Mouse (Mus musculus) macrophage (primary cell): Measurements from ENCODE around the gene Acadvl. TPM values are rescaled to one million over a fixed set of nuclear protein-coding genes. Genes with fewer than 3 reads are reported as not detected.

ENCODE experiments used
- H3K27ac ChIP-seq: fragments of 350-480 bp; formaldehyde crosslinking; 2 replicates; pipeline ENCODE4 v1.9.0; 2021
- H3K36me3 ChIP-seq: fragments of 350-480 bp; formaldehyde crosslinking; 2 replicates; pipeline ENCODE4 v1.9.0; 2021; ENCODE audit errors: inconsistent target
- H3K4me3 ChIP-seq: fragments of 350-480 bp; formaldehyde crosslinking; 2 replicates; pipeline ENCODE4 v1.9.0; 2021; ENCODE audit errors: inconsistent target
- H3K79me2 ChIP-seq: fragments of 350-480 bp; formaldehyde crosslinking; 2 replicates; pipeline ENCODE4 v1.9.0; 2021; ENCODE audit errors: inconsistent target
- WGBS: methylation state at CpG from one replicate; pipeline ENCODE4 v1.1.7; 2026; ENCODE audit warnings: inconsistent platforms; ENCODE audit not compliant: missing documents; 5-methylcytosine and 5-hydroxymethylcytosine counted together
- polyA plus RNA-seq: library from polyadenylated mRNA; stranded (reverse); fragments of 250-400 nt; gene quantifications from 3 replicates; pipeline ENCODE4 v1.2.4, GENCODE M21; 2018; ENCODE audit warnings: inconsistent platforms

Acadvl gene
- polyA plus RNA-seq, 1 experiment from 2014 or later = 31.8 TPM

DNA sequence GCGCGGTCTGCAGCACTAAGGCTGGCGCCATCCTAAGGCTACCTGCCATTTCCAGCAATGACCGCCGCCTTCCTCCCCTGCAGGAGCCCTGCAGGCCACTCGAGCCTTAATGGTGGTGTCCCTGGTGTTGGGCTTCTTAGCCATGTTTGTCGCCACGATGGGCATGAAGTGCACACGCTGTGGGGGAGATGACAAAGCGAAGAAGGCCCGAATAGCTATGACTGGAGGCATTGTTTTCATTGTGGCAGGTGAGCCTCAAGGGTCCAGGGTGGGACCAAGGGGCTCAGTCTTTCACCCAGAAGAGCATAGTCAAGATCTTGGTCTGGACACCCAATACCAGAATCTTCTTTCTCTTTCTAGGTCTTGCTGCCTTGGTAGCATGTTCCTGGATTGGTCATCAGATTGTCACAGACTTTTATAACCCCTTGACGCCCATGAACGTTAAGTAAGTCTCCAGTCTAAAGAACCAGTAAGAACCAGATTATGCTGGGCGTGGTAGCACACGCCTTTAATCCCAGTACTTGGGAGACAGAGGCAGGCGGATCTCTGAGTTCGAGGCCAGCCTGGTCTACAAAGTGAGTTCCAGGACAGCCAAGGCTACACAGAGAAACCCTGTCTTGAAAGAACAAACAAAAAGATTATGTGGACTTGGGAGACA lies 48.2 kb downstream of the Acadvl start:
- Histone ChIP-seq H3K36me3 (peaks cover 23% of the 10 kb centered on the region; the same call in 1 of the 2 replicates), H3K27ac (no peak overlapping the region), H3K79me2 (no peaks in the 10 kb centered on the region), H3K4me3 (no peak overlapping the region)
- WGBS = 43% methylated on average over 14 of the region's 17 CpGs

DNA sequence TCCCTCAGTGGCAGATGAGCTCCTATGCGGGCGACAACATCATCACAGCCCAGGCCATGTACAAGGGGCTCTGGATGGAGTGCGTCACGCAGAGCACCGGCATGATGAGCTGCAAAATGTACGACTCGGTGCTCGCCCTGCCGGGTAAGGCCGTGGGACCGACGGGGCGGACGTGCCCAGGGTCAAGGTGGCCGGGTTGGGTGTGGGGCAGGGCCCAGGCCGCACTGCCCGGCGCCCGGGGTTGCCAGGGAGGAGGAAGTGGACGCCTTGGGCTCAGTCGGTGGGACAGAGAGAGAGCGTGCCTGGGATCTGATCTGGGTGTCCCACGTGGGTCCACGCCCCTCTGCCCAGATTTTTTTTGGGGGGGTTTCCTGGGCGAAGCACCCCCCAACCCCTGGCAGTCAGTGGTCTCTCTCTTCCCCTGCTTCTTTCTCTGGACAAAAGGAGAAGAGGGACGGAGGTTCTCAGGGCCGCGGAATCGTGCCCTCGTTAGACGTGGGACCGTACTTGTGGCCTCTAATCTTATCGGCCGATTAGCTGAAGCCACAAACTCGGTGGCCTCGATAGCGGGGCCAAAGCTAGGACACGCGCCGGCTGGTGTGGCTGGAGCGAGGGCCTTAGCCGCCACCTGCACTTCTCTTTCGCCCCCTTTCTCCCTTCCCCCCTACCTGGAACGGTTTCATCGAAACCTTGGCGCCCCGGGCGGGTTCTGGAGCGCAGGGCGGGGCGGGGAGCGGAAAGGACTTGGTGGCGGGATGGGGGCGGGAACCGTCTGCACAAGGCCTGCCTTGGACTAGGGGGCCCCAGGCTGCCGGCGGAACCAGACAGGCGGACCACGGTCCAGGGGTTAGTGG lies 49.0 kb downstream of the Acadvl start:
- WGBS = 6% methylated on average over 54 of the region's 59 CpGs
- H3K4me3 ChIP-seq = no peak overlapping the region

DNA sequence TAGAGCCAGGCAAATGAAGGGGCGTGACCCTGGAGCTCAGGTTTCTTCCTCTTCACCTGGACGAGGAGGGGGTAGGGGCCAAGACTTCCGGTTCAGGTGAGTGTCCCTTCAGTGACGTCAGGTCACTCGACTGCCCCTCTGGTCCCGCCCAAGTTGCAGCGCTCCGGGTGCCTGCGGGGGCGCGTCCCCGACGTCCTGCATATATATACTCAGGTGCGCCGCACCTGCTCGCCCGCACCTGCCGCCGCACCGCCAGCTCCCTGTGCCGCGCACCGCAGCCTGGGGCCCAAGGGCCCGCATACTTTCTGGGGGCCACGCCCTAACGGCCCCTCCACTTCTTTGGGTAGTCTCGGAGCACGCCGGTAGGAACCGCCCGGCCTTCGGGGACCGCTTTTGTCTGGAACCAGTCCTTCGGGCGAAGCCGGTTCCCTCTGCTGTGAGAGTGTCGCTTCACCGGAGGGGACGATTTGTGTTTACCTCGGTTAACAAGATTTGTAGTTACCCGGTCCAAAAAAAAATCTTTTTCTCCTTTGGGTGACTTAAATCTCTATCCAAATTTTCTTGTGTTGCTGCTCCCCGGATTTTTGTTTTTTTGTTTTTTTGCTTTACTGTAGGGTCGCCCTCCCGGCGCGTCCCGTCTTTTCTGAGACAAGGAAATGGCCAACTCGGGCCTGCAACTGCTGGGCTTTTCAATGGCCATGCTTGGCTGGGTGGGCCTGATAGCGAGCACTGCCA lies 49.8 kb downstream of the Acadvl start:
- Histone ChIP-seq H3K79me2 (no peaks in the 10 kb centered on the region), H3K27ac (no peak overlapping the region), H3K36me3 (peaks cover 19% of the 10 kb centered on the region; the same call in 1 of the 2 replicates), H3K4me3 (no peak overlapping the region)
- WGBS = 9% methylated on average over 48 of the region's 49 CpGs

More for the DNA sequence above, 49.0 kb downstream of the Acadvl start:
- H3K27ac ChIP-seq = no peak overlapping the region
- H3K36me3 ChIP-seq = peaks cover 21% of the 10 kb centered on the region; the same call in 1 of the 2 replicates
- no peaks in the 10 kb centered on the region for H3K79me2 ChIP-seq

DNA sequence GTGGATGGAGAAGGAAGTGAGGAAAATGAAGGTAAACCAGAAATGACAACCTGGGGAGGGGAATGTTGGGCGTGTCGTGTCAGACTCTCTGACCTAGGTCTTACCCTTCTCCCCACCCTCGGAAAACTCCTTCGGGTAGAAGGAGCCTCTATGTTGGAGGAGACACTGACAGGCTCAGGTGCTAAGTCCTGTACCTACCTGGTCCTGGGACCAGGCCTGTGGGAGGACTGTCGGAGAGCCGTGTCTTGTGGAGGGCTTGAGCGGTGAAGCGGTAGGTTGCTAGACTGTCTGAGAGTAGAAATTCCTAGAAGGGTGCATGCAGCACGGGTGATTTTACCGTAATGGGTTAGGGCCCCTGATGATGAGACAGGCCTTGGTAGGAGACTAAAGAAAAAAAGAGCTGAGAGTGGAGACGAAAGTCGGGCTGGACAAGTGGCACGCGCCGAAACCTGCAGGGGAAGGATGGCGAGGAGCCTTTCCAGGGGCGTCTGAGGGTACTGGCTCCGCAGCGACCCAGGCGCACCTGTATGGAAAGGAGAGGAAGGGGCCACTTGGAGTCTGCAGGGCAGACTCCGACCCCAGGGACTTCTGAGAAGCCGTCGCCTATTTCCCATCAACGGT lies 50.5 kb downstream of the Acadvl start, which contains the start of gene Cldn7:
Cldn7 (plus strand) TSS at position 130 of the 621 bp plus-strand sequence.
- Histone ChIP-seq H3K36me3 (peaks cover 15% of the 10 kb centered on the region; the same call in 1 of the 2 replicates), H3K4me3 (no peak within 1 kb of the TSS), H3K27ac (no peak within 1 kb of the TSS), H3K79me2 (no peaks in the 10 kb centered on the region)
- WGBS = 42% methylated on average over 24 of the region's 24 CpGs

DNA sequence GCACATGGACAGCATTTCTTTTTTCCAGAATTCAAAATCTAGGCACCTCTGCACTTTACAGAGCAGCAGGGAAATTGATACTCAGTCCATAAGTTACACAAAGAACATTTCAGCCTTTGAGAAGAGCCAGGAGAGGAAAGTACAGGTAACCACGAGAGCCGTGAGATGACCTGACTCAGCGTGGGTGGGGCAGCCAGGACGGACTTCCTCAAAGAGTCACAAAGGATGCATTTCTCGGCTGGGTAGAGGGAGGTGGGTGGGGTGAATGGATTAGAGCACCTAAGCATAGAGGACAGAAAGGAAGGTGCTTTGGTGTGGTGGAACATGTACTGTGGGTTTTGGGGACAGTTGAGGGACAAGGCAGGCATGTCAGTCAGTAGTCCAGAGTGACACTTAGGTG lies 53.4 kb downstream of the Acadvl start:
- Histone ChIP-seq H3K79me2 (no peaks in the 10 kb centered on the region), H3K36me3 (no peaks in the 10 kb centered on the region), H3K4me3 (no peak overlapping the region), H3K27ac (no peak overlapping the region)
- WGBS = 4% methylated on average over 5 of the region's 5 CpGs

DNA sequence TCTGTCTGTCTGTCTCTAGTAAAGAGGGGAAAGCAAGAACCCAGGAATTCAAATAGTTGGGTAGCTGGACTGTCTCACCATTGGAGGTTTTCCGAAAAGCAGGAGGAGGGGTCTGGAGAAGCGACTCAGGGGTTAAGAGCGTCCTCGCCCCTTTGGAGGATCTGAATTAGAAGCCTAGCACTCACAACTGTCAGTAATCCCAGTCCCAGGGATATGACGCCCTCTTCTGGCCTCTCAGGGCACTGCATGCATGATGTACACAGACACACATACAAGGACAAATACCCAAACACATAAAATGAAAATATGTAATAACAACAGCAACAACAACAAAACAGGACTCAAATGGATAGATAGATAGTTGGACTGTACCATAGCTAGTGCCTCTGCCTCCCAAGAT lies 54.6 kb downstream of the Acadvl start:
- no peaks in the 10 kb centered on the region for H3K36me3 ChIP-seq
- no peak overlapping the region for H3K27ac ChIP-seq
- H3K4me3 ChIP-seq = no peak overlapping the region
- no peaks in the 10 kb centered on the region for H3K79me2 ChIP-seq
- WGBS = 69% methylated on average over 5 of the region's 5 CpGs

Other genes starting within 250 kb of the Acadvl start
- gene Zbtb4, start 249.5 kb downstream of the Acadvl start, polyA plus RNA-seq = 11.6 to 17.8 TPM (median 12.0 TPM) in 3 replicates
- not detected in 3 replicates for gene Chrnb1, start 219.5 kb downstream of the Acadvl start, polyA plus RNA-seq
- 0.69 to 2.7 TPM (median 2.3 TPM) in 3 replicates for gene Fgf11, start 213.6 kb downstream of the Acadvl start, polyA plus RNA-seq
- gene Tmem102, start 209.8 kb downstream of the Acadvl start, polyA plus RNA-seq = not detected in 3 replicates
- gene Gm39566, start 200.1 kb downstream of the Acadvl start, polyA plus RNA-seq = not detected in 3 replicates
- not detected in 3 replicates for gene Spem2, start 196.9 kb downstream of the Acadvl start, polyA plus RNA-seq
- gene Spem1, start 193.2 kb downstream of the Acadvl start, polyA plus RNA-seq = not detected in 3 replicates
- gene Nlgn2, start 177.6 kb downstream of the Acadvl start, polyA plus RNA-seq = 0.80 to 2.1 TPM (median 1.0 TPM) in 3 replicates
- gene Tmem256, start 176.9 kb downstream of the Acadvl start, polyA plus RNA-seq = 71.2 to 302 TPM (median 269 TPM) in 3 replicates
- 23.8 to 38.1 TPM (median 36.6 TPM) in 3 replicates for gene Plscr3, start 169.0 kb downstream of the Acadvl start, polyA plus RNA-seq
- gene Tnk1, start 156.7 kb downstream of the Acadvl start, polyA plus RNA-seq = not detected in 3 replicates
- not detected in 3 replicates for gene Tmem95, start 137.4 kb downstream of the Acadvl start, polyA plus RNA-seq
- gene Kctd11, start 134.0 kb downstream of the Acadvl start, polyA plus RNA-seq = 4.3 to 5.6 TPM (median 5.5 TPM) in 3 replicates
- 0.54 to 0.68 TPM (median 0.62 TPM) in 3 replicates for gene Acap1, start 119.9 kb downstream of the Acadvl start, polyA plus RNA-seq
- gene 2810408A11Rik, start 114.4 kb downstream of the Acadvl start, polyA plus RNA-seq = not detected in 3 replicates
- gene Neurl4, start 114.3 kb downstream of the Acadvl start, polyA plus RNA-seq = 14.9 to 19.2 TPM (median 15.6 TPM) in 3 replicates
- gene Gps2, start 101.5 kb downstream of the Acadvl start, polyA plus RNA-seq = 48.3 to 74.1 TPM (median 49.3 TPM) in 3 replicates
- 339 to 874 TPM (median 348 TPM) in 3 replicates for gene Eif5a, start 93.5 kb downstream of the Acadvl start, polyA plus RNA-seq
- not detected in 3 replicates for gene Ybx2, start 79.6 kb downstream of the Acadvl start, polyA plus RNA-seq
- gene Slc2a4, start 67.2 kb downstream of the Acadvl start, polyA plus RNA-seq = 0.13 to 0.50 TPM in 2 of 3 replicates, not detected in the other
- not detected in 3 replicates for gene Cldn7, start 50.6 kb downstream of the Acadvl start, polyA plus RNA-seq
- 102 to 235 TPM (median 115 TPM) in 3 replicates for gene Ctdnep1, start 34.3 kb downstream of the Acadvl start, polyA plus RNA-seq
- 29.9 to 51.5 TPM (median 43.1 TPM) in 3 replicates for gene Elp5, start 32.9 kb downstream of the Acadvl start, polyA plus RNA-seq
- 791 to 1,264 TPM (median 1,032 TPM) in 3 replicates for gene Gabarap, start 24.3 kb downstream of the Acadvl start, polyA plus RNA-seq
- 62.4 to 122 TPM (median 77.3 TPM) in 3 replicates for gene Phf23, start 19.6 kb downstream of the Acadvl start, polyA plus RNA-seq
- 10.8 to 21.7 TPM (median 11.8 TPM) in 3 replicates for gene Dvl2, start 14.8 kb downstream of the Acadvl start, polyA plus RNA-seq
- gene Dlg4, start 1.5 kb upstream of the Acadvl start, polyA plus RNA-seq = 4.4 to 6.6 TPM (median 4.6 TPM) in 3 replicates
- not detected in 3 replicates for gene Asgr1, start 38.7 kb upstream of the Acadvl start, polyA plus RNA-seq
- gene Asgr2, start 77.2 kb upstream of the Acadvl start, polyA plus RNA-seq = 1.5 to 3.4 TPM in 2 of 3 replicates, not detected in the other
- 1.6 to 5.1 TPM (median 3.1 TPM) in 3 replicates for gene Mgl2, start 114.9 kb upstream of the Acadvl start, polyA plus RNA-seq
- 10.4 to 103 TPM (median 37.8 TPM) in 3 replicates for gene Clec10a, start 140.8 kb upstream of the Acadvl start, polyA plus RNA-seq
- not detected in 3 replicates for gene Slc16a11, start 197.3 kb upstream of the Acadvl start, polyA plus RNA-seq
- 7.4 to 12.5 TPM (median 10.7 TPM) in 3 replicates for gene Slc16a13, start 205.7 kb upstream of the Acadvl start, polyA plus RNA-seq
- 0.14 TPM in 1 of 3 replicates, not detected in the others for gene Bcl6b, start 214.4 kb upstream of the Acadvl start, polyA plus RNA-seq
- 55.0 to 61.6 TPM (median 59.2 TPM) in 3 replicates for gene 0610010K14Rik, start 222.5 kb upstream of the Acadvl start, polyA plus RNA-seq
- 2.6 to 6.0 TPM (median 4.8 TPM) in 3 replicates for gene Gm21988, start 224.4 kb upstream of the Acadvl start, polyA plus RNA-seq
- gene Rnasek, start 224.4 kb upstream of the Acadvl start, polyA plus RNA-seq = 534 to 573 TPM (median 562 TPM) in 3 replicates
- 0.09 to 0.95 TPM (median 0.17 TPM) in 3 replicates for gene Alox12, start 239.9 kb upstream of the Acadvl start, polyA plus RNA-seq